In genomic region chr5:97126005-97126404, GRCm38 (mm10) we compare ENCODE assay signal across 8 mouse cellular contexts. TPM values are rescaled to one million over a fixed set of nuclear protein-coding genes. Genes with fewer than 3 reads are reported as not detected.
A peak's percentile ranks its signal among the peaks of the same experiment; 100 is the strongest.
DNase-seq lines count a peak whose midpoint lies in the region; ATAC-seq lines count a peak whose summit lies in the region.

No protein-coding gene starts in this region.

- no peaks in the 10 kb centered on the region for H3K9me3 ChIP-seq in hindbrain, embryonic 13.5 days
- H3K9me3 ChIP-seq in liver, embryonic 11.5 days (ENCODE audit: control insufficient read depth, low read length) = no peaks in the 10 kb centered on the region
- H3K9me3 ChIP-seq in neural tube, embryonic 11.5 days (ENCODE audit: control insufficient read depth, low read length) = no peaks in the 10 kb centered on the region

- no peaks in the 10 kb centered on the region for H3K36me3 ChIP-seq in hindbrain, embryonic 13.5 days
- H3K36me3 ChIP-seq in liver, embryonic 11.5 days (ENCODE audit: control insufficient read depth, insufficient read depth, low read length) = no peaks in the 10 kb centered on the region
- H3K36me3 ChIP-seq in neural tube, embryonic 11.5 days (ENCODE audit: control insufficient read depth, insufficient read depth, low read length) = no peaks in the 10 kb centered on the region

- no peak overlapping the region for H3K4me3 ChIP-seq in hindbrain, embryonic 13.5 days
- no peak overlapping the region for H3K4me3 ChIP-seq in liver, embryonic 11.5 days (ENCODE audit: low read depth, low read length)
- H3K4me3 ChIP-seq in neural tube, embryonic 11.5 days (ENCODE audit: low read depth, low read length) = no peak overlapping the region

- H3K9ac ChIP-seq in hindbrain, embryonic 13.5 days = no peak overlapping the region
- no peak overlapping the region for H3K9ac ChIP-seq in liver, embryonic 11.5 days (ENCODE audit: low read depth, low read length)
- no peak overlapping the region for H3K9ac ChIP-seq in neural tube, embryonic 11.5 days (ENCODE audit: low read length)

- no peaks in the 10 kb centered on the region for H3K4me1 ChIP-seq in hindbrain, embryonic 13.5 days (replicated peaks)
- no peaks in the 10 kb centered on the region for H3K4me1 ChIP-seq in liver, embryonic 11.5 days (replicated peaks; ENCODE audit: control insufficient read depth, insufficient read depth, low read length)
- H3K4me1 ChIP-seq in neural tube, embryonic 11.5 days (ENCODE audit: control insufficient read depth, insufficient read depth, low read length) = no peaks in the 10 kb centered on the region

- H3K4me2 ChIP-seq in hindbrain, embryonic 13.5 days = no peak overlapping the region
- no peak overlapping the region for H3K4me2 ChIP-seq in liver, embryonic 11.5 days
- H3K4me2 ChIP-seq in neural tube, embryonic 11.5 days (ENCODE audit: low read depth) = no peak overlapping the region

- H3K27me3 ChIP-seq in hindbrain, embryonic 13.5 days = peaks cover 17% of the 10 kb centered on the region
- H3K27me3 ChIP-seq in liver, embryonic 11.5 days (replicated peaks; ENCODE audit: control insufficient read depth, insufficient read depth, low read length) = no peaks in the 10 kb centered on the region
- no peaks in the 10 kb centered on the region for H3K27me3 ChIP-seq in neural tube, embryonic 11.5 days (ENCODE audit: control insufficient read depth, insufficient read depth, low read length)

- peak; percentile 74 for ATAC-seq in hindbrain, embryonic 13.5 days (ENCODE audit: low FRiP score)
- 0 out of 2 replicates have a peak, but pooled peaks have one; percentile 54 for ATAC-seq in liver, embryonic 11.5 days (replicated peaks; ENCODE audit: low FRiP score)
- ATAC-seq in neural tube, embryonic 11.5 days (ENCODE audit: insufficient read depth, low FRiP score, low TSS enrichment) = 0 out of 2 replicates have a peak, but pooled peaks have one; percentile 52

- H3K27ac ChIP-seq in hindbrain, embryonic 13.5 days = no peak overlapping the region
- H3K27ac ChIP-seq in liver, embryonic 11.5 days (ENCODE audit: low read depth, low read length) = no peak overlapping the region
- H3K27ac ChIP-seq in neural tube, embryonic 11.5 days (ENCODE audit: low read depth, low read length) = no peak overlapping the region

- DNase-seq in layer of hippocampus, postnatal 10 days (ENCODE audit: low spot score in 2 of 2) = peak; percentile 59 to 72
- DNase-seq in layer of hippocampus, adult 9-11 months = no peak
- DNase-seq in NIH3T3 (ENCODE audit: low read depth) = peak; percentile 68
- peak; percentile 37 to 57 for DNase-seq in cerebellum, postnatal 36 days
- no peak for DNase-seq in liver, embryonic 11.5 days (ENCODE audit: low spot score)
- DNase-seq in neural tube, embryonic 11.5 days (ENCODE audit: low spot score) = peak; percentile 56
- DNase-seq in urinary bladder, postnatal 25 days (ENCODE audit: low spot score) = no peak

- WGBS in hindbrain, embryonic 13.5 days = 21% methylated on average over 4 of the region's 4 CpGs
- 19% methylated on average over 4 of the region's 4 CpGs for WGBS in liver, embryonic 11.5 days
- WGBS in neural tube, embryonic 11.5 days = 17% methylated on average over 4 of the region's 4 CpGs

RNA-seq across cellular contexts. Expression of gene Paqr3, which starts 14.6 kb away (rescaled TPM):
- 10 to 100 TPM; 29.3 to 33.6 TPM for total RNA-seq in layer of hippocampus, postnatal 10 days (2021)
- 20.9 and 22.5 TPM in 2 replicates for polyA plus RNA-seq in hindbrain, embryonic 13.5 days (2015; fragmentation: Nextera tagmentation; extraction: Ambion mirVana)
- polyA plus RNA-seq in liver, embryonic 11.5 days (2014; fragmentation: Nextera tagmentation; extraction: Ambion mirVana) = 1.9 and 2.3 TPM in 2 replicates
- polyA plus RNA-seq in neural tube, embryonic 11.5 days (2014; fragmentation: Nextera tagmentation; extraction: Ambion mirVana) = 12.2 and 17.2 TPM in 2 replicates

Comparison
In these comparisons a context has a peak if more than half of its experiments do, and no peak if none do; other contexts are left out.
1. DNase-seq: peak in layer of hippocampus, postnatal 10 days (2 of 2), NIH3T3 (single experiment), cerebellum, postnatal 36 days (2 of 2) and neural tube, embryonic 11.5 days (single experiment); none in layer of hippocampus, adult 9-11 months (single experiment), liver, embryonic 11.5 days (single experiment) and urinary bladder, postnatal 25 days (single experiment).
2. Peak in every context shown above with its lines, with median percentiles within 50 percentile points of each other: ATAC-seq.